Mouse (Mus musculus): ENCODE measurements around the gene Cntrob. TPM values are rescaled to one million over a fixed set of nuclear protein-coding genes. Genes with fewer than 3 reads are reported as not detected.
A peak's percentile ranks its signal among the peaks of the same experiment; 100 is the strongest.

Gene Cntrob
- total and polyA plus RNA-seq, 2 experiments from 2014 or later, result 6.9 to 7.5 TPM

GRCm38 (mm10) chr11:69331152-69331551, 7.6 kb upstream of the Cntrob start:
- Histone ChIP-seq H3K4me2 (ENCODE audit: low read depth, low read length) (0 out of 2 replicates have a peak overlapping the region, but pooled peaks have one; percentile 74), H3K36me3 (replicated peaks; ENCODE audit: control insufficient read depth, insufficient read depth, low read length) (no peaks in the 10 kb centered on the region), H3K27me3 (ENCODE audit: control insufficient read depth, insufficient read depth, low read length) (peaks cover 6% of the 10 kb centered on the region; the same call in 1 of the 2 replicates), H3K9me3 (replicated peaks; ENCODE audit: control insufficient read depth, low read length) (no peaks in the 10 kb centered on the region), H3K9ac (replicated peaks; ENCODE audit: low read depth, low read length) (no peak overlapping the region), H3K27ac (ENCODE audit: low read depth) (no peak overlapping the region), H3K4me1 (ENCODE audit: control insufficient read depth, insufficient read depth) (peaks cover 21% of the 10 kb centered on the region), H3K4me3 (ENCODE audit: low read depth, low read length) (no peak overlapping the region)
- ATAC-seq (ENCODE audit: insufficient read depth, low read depth), result no peak
- TF ChIP-seq CTCF (IDR thresholded peaks at IDR 0.05; ENCODE audit: low read depth), result no peak
- TF ChIP-seq EP300 (IDR thresholded peaks at IDR 0.05; ENCODE audit: low read depth), result no peak
- no peak for DNase-seq (ENCODE audit: low spot score)
- 89% methylated on average over 6 of the region's 6 CpGs for WGBS

GRCm38 (mm10) chr11:69328517-69328916, 4.9 kb upstream of the Cntrob start:
- 89% methylated on average over 6 of the region's 6 CpGs for WGBS
- H3K4me2 ChIP-seq (ENCODE audit: low read depth, low read length), result no peak overlapping the region
- H3K27me3 ChIP-seq (ENCODE audit: control insufficient read depth, insufficient read depth, low read length), result peaks cover 6% of the 10 kb centered on the region; the same call in 1 of the 2 replicates
- peaks cover 39% of the 10 kb centered on the region for H3K4me1 ChIP-seq (ENCODE audit: control insufficient read depth, insufficient read depth)
- TF ChIP-seq EP300 (IDR thresholded peaks at IDR 0.05; ENCODE audit: low read depth) (no peak), CTCF (IDR thresholded peaks at IDR 0.05; ENCODE audit: low read depth) (no peak)
- H3K27ac ChIP-seq (ENCODE audit: low read depth), result no peak overlapping the region
- no peaks in the 10 kb centered on the region for H3K9me3 ChIP-seq (replicated peaks; ENCODE audit: control insufficient read depth, low read length)
- no peaks in the 10 kb centered on the region for H3K36me3 ChIP-seq (replicated peaks; ENCODE audit: control insufficient read depth, insufficient read depth, low read length)
- ATAC-seq (ENCODE audit: insufficient read depth, low read depth) (no peak), DNase-seq (ENCODE audit: low spot score) (peak; percentile 24)
- H3K4me3 ChIP-seq (ENCODE audit: low read depth, low read length), result no peak overlapping the region
- H3K9ac ChIP-seq (replicated peaks; ENCODE audit: low read depth, low read length), result no peak overlapping the region

GRCm38 (mm10) chr11:69327648-69328047, 4.1 kb upstream of the Cntrob start:
- no peak overlapping the region for H3K27ac ChIP-seq (ENCODE audit: low read depth)
- H3K4me1 ChIP-seq (ENCODE audit: control insufficient read depth, insufficient read depth), result peaks cover 43% of the 10 kb centered on the region
- 50% methylated on average over 6 of the region's 6 CpGs for WGBS

GRCm38 (mm10) chr11:69327157-69327442, 3.5 kb upstream of the Cntrob start:
- Histone ChIP-seq H3K27ac (ENCODE audit: low read depth) (no peak overlapping the region), H3K36me3 (replicated peaks; ENCODE audit: control insufficient read depth, insufficient read depth, low read length) (no peaks in the 10 kb centered on the region), H3K9me3 (replicated peaks; ENCODE audit: control insufficient read depth, low read length) (no peaks in the 10 kb centered on the region), H3K9ac (replicated peaks; ENCODE audit: low read depth, low read length) (no peak overlapping the region), H3K27me3 (ENCODE audit: control insufficient read depth, insufficient read depth, low read length) (peaks cover 6% of the 10 kb centered on the region; the same call in 1 of the 2 replicates), H3K4me1 (ENCODE audit: control insufficient read depth, insufficient read depth) (peaks cover 41% of the 10 kb centered on the region), H3K4me2 (ENCODE audit: low read depth, low read length) (0 out of 2 replicates have a peak overlapping the region, but pooled peaks have one; percentile 99), H3K4me3 (ENCODE audit: low read depth, low read length) (peak overlapping the region; percentile 65; the same call in 1 of the 2 replicates)
- DNase-seq (ENCODE audit: low spot score), result no peak
- 25% methylated on average over 9 of the region's 9 CpGs for WGBS
- TF ChIP-seq CTCF (IDR thresholded peaks at IDR 0.05; ENCODE audit: low read depth), result no peak
- TF ChIP-seq EP300 (IDR thresholded peaks at IDR 0.05; ENCODE audit: low read depth), result no peak
- ATAC-seq (ENCODE audit: insufficient read depth, low read depth), result no peak

More at GRCm38 (mm10) chr11:69327648-69328047, 4.1 kb upstream of the Cntrob start:
- no peaks in the 10 kb centered on the region for H3K9me3 ChIP-seq (replicated peaks; ENCODE audit: control insufficient read depth, low read length)
- peaks cover 6% of the 10 kb centered on the region; the same call in 1 of the 2 replicates for H3K27me3 ChIP-seq (ENCODE audit: control insufficient read depth, insufficient read depth, low read length)
- H3K4me3 ChIP-seq (ENCODE audit: low read depth, low read length), result no peak overlapping the region
- DNase-seq (ENCODE audit: low spot score), result no peak
- TF ChIP-seq CTCF (IDR thresholded peaks at IDR 0.05; ENCODE audit: low read depth), result no peak
- no peak for TF ChIP-seq EP300 (IDR thresholded peaks at IDR 0.05; ENCODE audit: low read depth)
- ATAC-seq (ENCODE audit: insufficient read depth, low read depth), result no peak
- H3K36me3 ChIP-seq (replicated peaks; ENCODE audit: control insufficient read depth, insufficient read depth, low read length), result no peaks in the 10 kb centered on the region
- no peak overlapping the region for H3K9ac ChIP-seq (replicated peaks; ENCODE audit: low read depth, low read length)
- no peak overlapping the region for H3K4me2 ChIP-seq (ENCODE audit: low read depth, low read length)

- TF ChIP-seq CTCF (IDR thresholded peaks at IDR 0.05; ENCODE audit: low read depth) (no peak), EP300 (IDR thresholded peaks at IDR 0.05; ENCODE audit: low read depth) (no peak)
- Histone ChIP-seq H3K4me3 (ENCODE audit: low read depth, low read length) (peak overlapping the region; percentile 65), H3K4me2 (ENCODE audit: low read depth, low read length) (peak overlapping the region; percentile 99), H3K4me1 (ENCODE audit: control insufficient read depth, insufficient read depth) (peaks cover 40% of the 10 kb centered on the region), H3K9me3 (replicated peaks; ENCODE audit: control insufficient read depth, low read length) (no peaks in the 10 kb centered on the region), H3K9ac (replicated peaks; ENCODE audit: low read depth, low read length) (peak overlapping the region; percentile 54), H3K27ac (ENCODE audit: low read depth) (no peak overlapping the region), H3K36me3 (replicated peaks; ENCODE audit: control insufficient read depth, insufficient read depth, low read length) (no peaks in the 10 kb centered on the region), H3K27me3 (ENCODE audit: control insufficient read depth, insufficient read depth, low read length) (peaks cover 6% of the 10 kb centered on the region; the same call in 1 of the 2 replicates)
- DNase-seq (ENCODE audit: low spot score), result no peak
- no peak for ATAC-seq (ENCODE audit: insufficient read depth, low read depth)
- under 1% methylated on average over 45 of the region's 45 CpGs for WGBS
These were observed 3.0 kb upstream of the Cntrob start for GRCm38 (mm10) chr11:69326408-69327156.
